Mouse (Mus musculus): ENCODE measurements around the gene Grip1. TPM values are rescaled to one million over a fixed set of nuclear protein-coding genes. Genes with fewer than 3 reads are reported as not detected.

The Grip1 gene
- total and polyA plus RNA-seq, 2 experiments from 2014 or later = 0.38 to 0.67 TPM

GRCm38 (mm10) chr10:119726921-119727320 lies 273.3 kb downstream of the Grip1 start:
- H3K4me3 ChIP-seq (ENCODE audit: low read depth, low read length) = no peak overlapping the region
- H3K9ac ChIP-seq (replicated peaks; ENCODE audit: low read depth, low read length) = no peak overlapping the region
- H3K36me3 ChIP-seq (replicated peaks; ENCODE audit: control insufficient read depth, insufficient read depth, low read length) = no peaks in the 10 kb centered on the region
- DNase-seq (ENCODE audit: low spot score) (no peak), ATAC-seq (ENCODE audit: insufficient read depth, low read depth) (no peak)
- TF ChIP-seq CTCF (IDR thresholded peaks at IDR 0.05; ENCODE audit: low read depth) (no peak), EP300 (IDR thresholded peaks at IDR 0.05; ENCODE audit: low read depth) (no peak)
- no peaks in the 10 kb centered on the region for H3K4me1 ChIP-seq (ENCODE audit: control insufficient read depth, insufficient read depth)
- H3K27me3 ChIP-seq (ENCODE audit: control insufficient read depth, insufficient read depth, low read length) = no peaks in the 10 kb centered on the region
- no peak overlapping the region for H3K27ac ChIP-seq (ENCODE audit: low read depth)
- H3K4me2 ChIP-seq (ENCODE audit: low read depth, low read length) = no peak overlapping the region
- H3K9me3 ChIP-seq (replicated peaks; ENCODE audit: control insufficient read depth, low read length) = no peaks in the 10 kb centered on the region
- WGBS = 83% methylated on average over 6 of the region's 6 CpGs

- no peak for TF ChIP-seq EP300 (IDR thresholded peaks at IDR 0.05; ENCODE audit: low read depth)
- TF ChIP-seq CTCF (IDR thresholded peaks at IDR 0.05; ENCODE audit: low read depth) = no peak
- no peaks in the 10 kb centered on the region for H3K4me1 ChIP-seq (ENCODE audit: control insufficient read depth, insufficient read depth)
- no peak for DNase-seq (ENCODE audit: low spot score)
- no peak overlapping the region for H3K4me3 ChIP-seq (ENCODE audit: low read depth, low read length)
- H3K4me2 ChIP-seq (ENCODE audit: low read depth, low read length) = no peak overlapping the region
- 62% methylated on average over 5 of the region's 5 CpGs for WGBS
- H3K9me3 ChIP-seq (replicated peaks; ENCODE audit: control insufficient read depth, low read length) = no peaks in the 10 kb centered on the region
- ATAC-seq (ENCODE audit: insufficient read depth, low read depth) = no peak
- no peak overlapping the region for H3K27ac ChIP-seq (ENCODE audit: low read depth)
- H3K9ac ChIP-seq (replicated peaks; ENCODE audit: low read depth, low read length) = no peak overlapping the region
- H3K36me3 ChIP-seq (replicated peaks; ENCODE audit: control insufficient read depth, insufficient read depth, low read length) = no peaks in the 10 kb centered on the region
- no peaks in the 10 kb centered on the region for H3K27me3 ChIP-seq (ENCODE audit: control insufficient read depth, insufficient read depth, low read length)
Observed at GRCm38 (mm10) chr10:119730206-119730605, 276.6 kb downstream of the Grip1 start.

GRCm38 (mm10) chr10:119735011-119735992 lies 281.7 kb downstream of the Grip1 start:
- H3K4me1 ChIP-seq (ENCODE audit: control insufficient read depth, insufficient read depth) = no peaks in the 10 kb centered on the region
- H3K27ac ChIP-seq (ENCODE audit: low read depth) = no peak overlapping the region
- ATAC-seq (ENCODE audit: insufficient read depth, low read depth) = no peak
- no peak overlapping the region for H3K4me3 ChIP-seq (ENCODE audit: low read depth, low read length)
- H3K9ac ChIP-seq (replicated peaks; ENCODE audit: low read depth, low read length) = no peak overlapping the region
- no peaks in the 10 kb centered on the region for H3K27me3 ChIP-seq (ENCODE audit: control insufficient read depth, insufficient read depth, low read length)
- DNase-seq (ENCODE audit: low spot score) = no peak
- H3K36me3 ChIP-seq (replicated peaks; ENCODE audit: control insufficient read depth, insufficient read depth, low read length) = no peaks in the 10 kb centered on the region
- 58% methylated on average over 19 of the region's 19 CpGs for WGBS
- no peak for TF ChIP-seq EP300 (IDR thresholded peaks at IDR 0.05; ENCODE audit: low read depth)
- no peak for TF ChIP-seq CTCF (IDR thresholded peaks at IDR 0.05; ENCODE audit: low read depth)
- H3K9me3 ChIP-seq (replicated peaks; ENCODE audit: control insufficient read depth, low read length) = no peaks in the 10 kb centered on the region
- H3K4me2 ChIP-seq (ENCODE audit: low read depth, low read length) = no peak overlapping the region

- H3K36me3 ChIP-seq (replicated peaks; ENCODE audit: control insufficient read depth, insufficient read depth, low read length) = no peaks in the 10 kb centered on the region
- no peaks in the 10 kb centered on the region for H3K9me3 ChIP-seq (replicated peaks; ENCODE audit: control insufficient read depth, low read length)
- no peak overlapping the region for H3K27ac ChIP-seq (ENCODE audit: low read depth)
- ATAC-seq (ENCODE audit: insufficient read depth, low read depth) (no peak), DNase-seq (ENCODE audit: low spot score) (no peak)
- H3K4me1 ChIP-seq (ENCODE audit: control insufficient read depth, insufficient read depth) = no peaks in the 10 kb centered on the region
- TF ChIP-seq EP300 (IDR thresholded peaks at IDR 0.05; ENCODE audit: low read depth) (no peak), CTCF (IDR thresholded peaks at IDR 0.05; ENCODE audit: low read depth) (no peak)
- no peak overlapping the region for H3K4me3 ChIP-seq (ENCODE audit: low read depth, low read length)
- no peak overlapping the region for H3K9ac ChIP-seq (replicated peaks; ENCODE audit: low read depth, low read length)
- WGBS = 72% methylated on average over 7 of the region's 7 CpGs
- H3K4me2 ChIP-seq (ENCODE audit: low read depth, low read length) = no peak overlapping the region
- H3K27me3 ChIP-seq (ENCODE audit: control insufficient read depth, insufficient read depth, low read length) = no peaks in the 10 kb centered on the region
Observed at GRCm38 (mm10) chr10:119739466-119739865, 285.8 kb downstream of the Grip1 start.

GRCm38 (mm10) chr10:119742722-119743121 lies 289.1 kb downstream of the Grip1 start:
- no peak for ATAC-seq (ENCODE audit: insufficient read depth, low read depth)
- H3K27me3 ChIP-seq (ENCODE audit: control insufficient read depth, insufficient read depth, low read length) = no peaks in the 10 kb centered on the region
- no peaks in the 10 kb centered on the region for H3K9me3 ChIP-seq (replicated peaks; ENCODE audit: control insufficient read depth, low read length)
- H3K4me2 ChIP-seq (ENCODE audit: low read depth, low read length) = no peak overlapping the region
- H3K27ac ChIP-seq (ENCODE audit: low read depth) = no peak overlapping the region
- TF ChIP-seq EP300 (IDR thresholded peaks at IDR 0.05; ENCODE audit: low read depth) (no peak), CTCF (IDR thresholded peaks at IDR 0.05; ENCODE audit: low read depth) (no peak)
- no peak for DNase-seq (ENCODE audit: low spot score)
- H3K9ac ChIP-seq (replicated peaks; ENCODE audit: low read depth, low read length) = no peak overlapping the region
- 63% methylated on average over 8 of the region's 8 CpGs for WGBS
- no peaks in the 10 kb centered on the region for H3K36me3 ChIP-seq (replicated peaks; ENCODE audit: control insufficient read depth, insufficient read depth, low read length)
- H3K4me3 ChIP-seq (ENCODE audit: low read depth, low read length) = no peak overlapping the region
- H3K4me1 ChIP-seq (ENCODE audit: control insufficient read depth, insufficient read depth) = no peaks in the 10 kb centered on the region

Data from heart, postnatal 0 days (tissue).